Mouse (Mus musculus) midbrain, embryonic 13.5 days (tissue): ENCODE results near the gene Mcee. TPM values are rescaled to one million over a fixed set of nuclear protein-coding genes. Genes with fewer than 3 reads are reported as not detected.
A peak's percentile ranks its signal among the peaks of the same experiment; 100 is the strongest.

Experiments used
- ATAC-seq: fragments of 200-750 bp; cut with Nextera tagmentation; 2 replicates; pipeline ENCODE4 v1.8.0; 2017; ENCODE audit warnings: mild to moderate bottlenecking, moderate TSS enrichment, moderate library complexity
- H3K27ac ChIP-seq: fragments of 300-500 bp; sonication (generic); 2 replicates; pipeline ENCODE4 v1.5.1; 2015; ENCODE audit warnings: inconsistent platforms, mild to moderate bottlenecking, moderate library complexity
- H3K27me3 ChIP-seq: fragments of 300-500 bp; sonication (generic); 2 replicates; pipeline ENCODE4 v1.6.1; 2015; ENCODE audit warnings: mild to moderate bottlenecking, inconsistent platforms
- H3K36me3 ChIP-seq: fragments of 300-500 bp; sonication (generic); 2 replicates; pipeline ENCODE4 v1.6.1; 2015; ENCODE audit warnings: mild to moderate bottlenecking, inconsistent platforms
- H3K4me1 ChIP-seq: fragments of 300-500 bp; sonication (generic); replicated peaks from 2 replicates; pipeline ENCODE4 v1.6.1; 2015; ENCODE audit warnings: inconsistent platforms
- H3K4me2 ChIP-seq: fragments of 300-500 bp; sonication (generic); replicated peaks from 2 replicates; pipeline ENCODE4 v1.6.1; 2015; ENCODE audit warnings: moderate library complexity, mild to moderate bottlenecking, inconsistent platforms
- H3K4me3 ChIP-seq: fragments of 300-500 bp; sonication (generic); replicated peaks from 2 replicates; pipeline ENCODE4 v1.5.1; 2015; ENCODE audit warnings: mild to moderate bottlenecking, inconsistent platforms
- H3K9ac ChIP-seq: fragments of 300-500 bp; sonication (generic); replicated peaks from 2 replicates; pipeline ENCODE4 v1.6.1; 2015; ENCODE audit warnings: mild to moderate bottlenecking, inconsistent platforms
- H3K9me3 ChIP-seq: fragments of 300-500 bp; sonication (generic); 2 replicates; pipeline ENCODE4 v1.6.1; 2016; ENCODE audit warnings: mild to moderate bottlenecking, inconsistent platforms
- WGBS: fragments of 180-500 bp; shearing (Covaris S2); methylation state at CpG from one replicate; pipeline ENCODE4 v1.1.7; 2015; 5-methylcytosine and 5-hydroxymethylcytosine counted together
- polyA plus RNA-seq: library from polyadenylated mRNA; unstranded; fragments of >200 nt; fragmentation: Nextera tagmentation; extraction: Ambion mirVana; gene quantifications from 2 replicates; pipeline ENCODE4 v1.2.1, GENCODE M21; 2015

The Mcee gene
- polyA plus RNA-seq = 34.3 and 36.1 TPM in 2 replicates

DNA sequence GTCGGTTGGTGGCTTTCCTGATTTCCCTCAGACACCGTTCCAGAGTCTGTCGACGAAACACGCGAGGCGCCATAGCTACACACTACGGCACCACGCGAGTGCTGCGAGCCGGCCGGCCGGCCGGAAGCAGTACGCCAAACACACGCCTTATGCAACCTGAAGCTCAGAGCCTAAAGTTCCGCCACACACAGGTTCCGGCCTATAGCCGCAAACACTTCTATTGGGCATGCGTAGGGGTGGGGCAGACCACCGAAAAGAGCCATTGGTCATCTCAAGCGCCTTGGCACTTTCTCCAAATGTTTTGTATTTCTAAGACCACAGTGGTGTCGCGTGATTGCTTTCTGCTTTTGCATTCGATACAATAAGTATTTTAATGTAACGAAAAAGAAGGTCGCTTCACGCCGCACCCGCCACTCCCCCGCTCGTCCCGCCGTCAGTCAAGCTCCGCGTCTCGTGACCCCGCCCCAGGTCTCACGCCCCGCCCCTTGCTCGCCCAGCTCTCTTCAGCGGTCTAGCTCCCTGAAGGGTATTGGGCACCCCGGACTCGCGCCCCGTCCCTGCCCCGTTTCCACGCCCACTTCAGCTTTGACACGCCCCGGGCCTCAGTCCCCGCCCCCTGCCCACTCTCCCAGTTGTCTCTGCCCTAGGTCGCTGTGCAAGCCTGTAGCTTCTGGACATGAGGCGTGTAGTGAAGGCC, at the start of gene Mcee, which contains the start of gene Mphosph10:
Gene Mcee, plus strand, starts transcription at position 486 of the 697 bp plus-strand sequence.
Gene Mphosph10, minus strand, starts transcription at position 147 of the 697 bp plus-strand sequence.
- H3K27me3 ChIP-seq = no peaks in the 10 kb centered on the region
- H3K9ac ChIP-seq = peak within 1 kb of the TSS; percentile 73
- peak within 1 kb of the TSS; percentile 96 for H3K4me2 ChIP-seq
- H3K36me3 ChIP-seq = peaks cover 16% of the 10 kb centered on the region
- ATAC-seq = peak; percentile 98
- peak within 1 kb of the TSS; percentile 75 for H3K4me3 ChIP-seq
- H3K9me3 ChIP-seq = no peaks in the 10 kb centered on the region
- under 1% methylated on average over 54 of the region's 54 CpGs for WGBS
- peak within 1 kb of the TSS; percentile 45; the same call in 1 of the 2 replicates for H3K27ac ChIP-seq
- peaks cover 21% of the 10 kb centered on the region for H3K4me1 ChIP-seq

DNA sequence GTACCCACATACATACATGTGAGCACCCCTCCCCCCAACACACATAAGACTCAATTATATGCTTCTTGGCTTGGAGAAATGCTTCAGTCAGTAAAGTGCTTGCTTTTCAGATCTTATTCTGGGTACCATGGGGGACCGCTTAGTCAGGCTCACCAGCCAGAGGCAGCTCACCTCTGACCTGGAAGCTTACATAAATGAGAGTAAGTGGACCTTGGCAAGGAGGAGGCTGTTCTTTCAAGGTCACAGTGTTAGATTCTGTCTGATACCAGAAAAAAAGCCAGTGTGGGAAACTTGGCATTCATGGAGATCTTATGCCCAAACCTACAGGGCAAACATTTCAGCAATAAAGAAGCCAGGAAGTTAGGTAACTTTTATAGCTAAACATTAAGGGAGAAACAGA, 44.6 kb upstream of the Mcee start:
- WGBS = 94% methylated on average over 1 of the region's 1 CpGs
- H3K9me3 ChIP-seq = no peaks in the 10 kb centered on the region
- peaks cover 7% of the 10 kb centered on the region for H3K4me1 ChIP-seq
- no peak overlapping the region for H3K4me3 ChIP-seq
- no peaks in the 10 kb centered on the region for H3K27me3 ChIP-seq
- H3K27ac ChIP-seq = no peak overlapping the region
- no peak overlapping the region for H3K4me2 ChIP-seq
- H3K9ac ChIP-seq = no peak overlapping the region
- peaks cover 44% of the 10 kb centered on the region for H3K36me3 ChIP-seq
- no peak for ATAC-seq

DNA sequence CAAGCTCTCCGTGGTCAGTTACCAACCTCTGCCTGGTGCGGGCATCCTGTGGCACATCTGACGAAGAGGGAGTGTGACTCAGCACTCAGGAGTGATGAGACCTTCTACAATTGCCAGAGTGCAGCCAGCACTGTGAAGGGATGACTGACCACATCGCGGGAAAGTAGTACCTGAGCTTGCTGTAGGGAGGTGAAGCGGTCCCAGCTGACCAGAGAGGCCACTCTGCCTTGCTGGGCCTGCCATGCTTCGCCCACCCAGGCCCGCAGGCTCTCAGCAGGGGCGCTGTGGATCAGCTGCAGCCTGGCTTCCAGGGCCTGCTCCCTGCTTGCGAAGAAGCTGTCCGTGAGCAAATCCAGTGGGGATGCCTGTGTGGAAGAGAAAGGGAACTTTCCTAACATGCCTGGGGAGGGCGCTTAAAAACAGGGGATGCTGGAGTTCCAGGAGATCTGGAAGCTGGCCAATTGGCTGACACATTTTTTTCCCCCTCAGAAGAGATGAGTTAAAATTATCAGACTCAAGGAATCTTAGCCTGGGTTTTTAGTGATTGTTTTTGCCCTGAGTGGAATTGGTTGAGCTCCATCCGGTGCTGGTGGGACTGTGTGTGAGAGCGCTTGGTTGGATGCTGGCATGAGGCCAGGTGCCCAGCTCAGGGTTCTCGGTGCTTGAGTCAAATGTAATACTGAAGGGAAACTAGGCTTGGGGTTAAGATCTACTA, 43.1 kb upstream of the Mcee start:
- Histone ChIP-seq H3K36me3 (peaks cover 57% of the 10 kb centered on the region), H3K4me2 (no peak overlapping the region), H3K4me1 (peaks cover 10% of the 10 kb centered on the region), H3K9ac (no peak overlapping the region), H3K27ac (no peak overlapping the region), H3K9me3 (no peaks in the 10 kb centered on the region), H3K4me3 (no peak overlapping the region), H3K27me3 (no peaks in the 10 kb centered on the region)
- 0 out of 2 replicates have a peak, but pooled peaks have one; percentile 32 for ATAC-seq
- 86% methylated on average over 15 of the region's 15 CpGs for WGBS

DNA sequence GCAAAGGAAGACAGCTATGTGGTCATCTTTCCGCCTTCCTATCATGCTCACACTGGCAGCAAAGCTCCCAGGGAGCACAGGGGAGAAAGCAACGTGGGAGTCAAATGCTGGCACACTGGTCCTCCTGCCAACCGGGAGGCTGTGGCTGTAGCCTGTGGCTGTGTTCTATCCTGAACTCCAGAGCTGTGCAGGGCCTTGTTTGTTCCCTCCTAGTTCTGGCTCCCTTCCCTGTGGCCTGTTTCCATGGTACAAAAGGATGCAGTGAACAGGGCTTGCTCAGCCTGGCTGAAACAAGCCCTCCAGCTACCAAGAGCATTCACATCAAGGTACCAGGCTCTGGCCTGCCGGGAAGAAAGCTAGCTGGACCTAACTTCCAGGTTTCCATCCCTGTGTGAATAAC, 41.3 kb upstream of the Mcee start:
- Histone ChIP-seq H3K4me2 (no peak overlapping the region), H3K27me3 (no peaks in the 10 kb centered on the region), H3K9ac (no peak overlapping the region), H3K4me1 (peaks cover 12% of the 10 kb centered on the region), H3K27ac (peak overlapping the region; percentile 56; the same call in 1 of the 2 replicates), H3K9me3 (no peaks in the 10 kb centered on the region), H3K4me3 (no peak overlapping the region), H3K36me3 (peaks cover 54% of the 10 kb centered on the region)
- WGBS = 67% methylated on average over 4 of the region's 4 CpGs
- peak; percentile 28; the same call in 1 of the 2 replicates for ATAC-seq

DNA sequence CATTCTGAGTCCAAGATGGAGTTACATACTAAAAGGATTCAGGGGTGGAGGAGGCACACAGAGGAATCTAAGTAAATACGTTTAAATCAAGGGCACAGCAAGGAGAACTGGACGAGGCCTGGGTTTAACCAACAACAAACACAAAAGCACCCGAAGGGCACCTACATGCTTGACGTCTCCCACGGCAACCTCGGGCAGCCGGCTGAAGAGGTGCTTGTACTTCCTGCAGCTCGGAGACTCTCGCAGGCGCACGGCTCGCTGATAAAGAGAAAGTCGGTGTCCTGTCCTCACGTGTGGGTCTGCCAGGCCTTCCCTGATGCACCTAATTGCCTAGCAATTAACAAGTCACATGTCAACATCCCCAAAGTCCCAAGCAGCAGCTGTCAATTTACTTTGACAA, 38.2 kb upstream of the Mcee start:
- Histone ChIP-seq H3K27ac (no peak overlapping the region), H3K4me2 (no peak overlapping the region), H3K36me3 (peaks cover 55% of the 10 kb centered on the region), H3K4me1 (peaks cover 12% of the 10 kb centered on the region), H3K9me3 (no peaks in the 10 kb centered on the region), H3K9ac (no peak overlapping the region), H3K27me3 (no peaks in the 10 kb centered on the region), H3K4me3 (no peak overlapping the region)
- no peak for ATAC-seq
- WGBS = 19% methylated on average over 14 of the region's 14 CpGs

DNA sequence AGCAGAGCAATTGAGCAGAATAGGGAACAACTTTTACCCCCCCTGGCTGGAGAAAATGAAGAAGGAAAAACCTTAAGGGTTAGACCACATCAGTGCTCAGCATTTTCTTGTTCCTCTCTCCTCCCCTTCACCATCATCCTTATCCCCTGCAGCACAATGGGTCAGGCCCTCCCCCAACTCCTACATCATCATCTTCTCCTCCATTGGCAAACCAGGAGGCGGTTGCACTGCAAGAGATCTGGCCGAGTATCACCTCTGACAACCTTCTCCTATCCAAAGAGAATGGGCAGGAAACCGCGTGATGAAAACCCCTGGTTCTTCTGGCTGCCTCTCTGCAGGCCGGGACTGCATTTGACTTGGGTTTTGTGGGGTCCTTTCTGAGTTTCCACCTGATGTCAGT, 35.7 kb upstream of the Mcee start:
- Histone ChIP-seq H3K4me1 (peaks cover 6% of the 10 kb centered on the region), H3K27me3 (no peaks in the 10 kb centered on the region), H3K9me3 (no peaks in the 10 kb centered on the region), H3K9ac (no peak overlapping the region), H3K36me3 (peaks cover 63% of the 10 kb centered on the region), H3K27ac (no peak overlapping the region), H3K4me3 (no peak overlapping the region), H3K4me2 (no peak overlapping the region)
- 93% methylated on average over 5 of the region's 5 CpGs for WGBS
- no peak for ATAC-seq

DNA sequence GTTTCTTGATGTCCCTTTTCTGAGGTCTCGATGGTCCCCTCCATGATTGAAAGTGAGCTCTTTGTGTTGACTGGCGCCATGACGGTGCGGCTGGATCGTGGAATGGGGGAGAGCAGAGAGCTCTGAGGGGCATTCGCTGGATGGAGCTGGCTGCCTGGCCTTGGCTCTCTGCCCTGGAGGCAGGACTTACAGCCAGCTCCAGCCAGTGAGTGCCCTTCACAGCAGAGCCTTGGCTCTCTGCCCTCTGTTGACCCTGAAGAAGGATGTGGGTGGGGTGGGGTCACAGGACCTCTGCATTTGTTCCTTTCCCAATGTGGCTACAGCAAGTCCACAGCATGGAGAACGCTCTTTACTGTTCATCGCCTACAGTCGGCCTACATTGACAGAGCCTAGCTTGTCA, 35.0 kb upstream of the Mcee start:
- 93% methylated on average over 9 of the region's 9 CpGs for WGBS
- peaks cover 6% of the 10 kb centered on the region for H3K4me1 ChIP-seq
- no peaks in the 10 kb centered on the region for H3K27me3 ChIP-seq
- no peak overlapping the region for H3K4me3 ChIP-seq
- no peak overlapping the region for H3K27ac ChIP-seq
- H3K9ac ChIP-seq = no peak overlapping the region
- no peaks in the 10 kb centered on the region for H3K9me3 ChIP-seq
- no peak overlapping the region for H3K4me2 ChIP-seq
- H3K36me3 ChIP-seq = peaks cover 68% of the 10 kb centered on the region
- no peak for ATAC-seq

DNA sequence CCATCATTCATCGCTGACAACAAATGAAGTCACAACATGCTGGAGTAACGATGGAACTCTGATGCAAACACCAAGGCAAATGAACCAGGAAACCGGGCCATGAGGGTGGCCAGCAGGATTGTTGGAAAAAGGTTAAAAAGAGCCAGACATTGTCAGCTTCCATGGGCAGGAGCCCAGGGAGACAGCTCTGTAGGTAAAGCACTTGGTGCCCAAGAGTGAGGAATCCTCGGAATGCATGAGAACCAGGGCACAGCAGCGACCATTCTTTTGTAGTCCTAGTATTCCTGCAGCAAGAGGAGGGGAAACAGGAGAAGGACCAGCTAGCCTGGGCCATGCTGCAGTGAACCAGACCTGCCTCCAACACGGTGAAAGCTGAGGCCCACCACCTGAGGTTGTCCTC, 33.7 kb upstream of the Mcee start:
- Histone ChIP-seq H3K4me3 (no peak overlapping the region), H3K27me3 (no peaks in the 10 kb centered on the region), H3K4me1 (peaks cover 6% of the 10 kb centered on the region), H3K4me2 (no peak overlapping the region), H3K9me3 (no peaks in the 10 kb centered on the region), H3K9ac (no peak overlapping the region), H3K36me3 (peaks cover 68% of the 10 kb centered on the region), H3K27ac (no peak overlapping the region)
- no peak for ATAC-seq
- WGBS = 85% methylated on average over 6 of the region's 6 CpGs

DNA sequence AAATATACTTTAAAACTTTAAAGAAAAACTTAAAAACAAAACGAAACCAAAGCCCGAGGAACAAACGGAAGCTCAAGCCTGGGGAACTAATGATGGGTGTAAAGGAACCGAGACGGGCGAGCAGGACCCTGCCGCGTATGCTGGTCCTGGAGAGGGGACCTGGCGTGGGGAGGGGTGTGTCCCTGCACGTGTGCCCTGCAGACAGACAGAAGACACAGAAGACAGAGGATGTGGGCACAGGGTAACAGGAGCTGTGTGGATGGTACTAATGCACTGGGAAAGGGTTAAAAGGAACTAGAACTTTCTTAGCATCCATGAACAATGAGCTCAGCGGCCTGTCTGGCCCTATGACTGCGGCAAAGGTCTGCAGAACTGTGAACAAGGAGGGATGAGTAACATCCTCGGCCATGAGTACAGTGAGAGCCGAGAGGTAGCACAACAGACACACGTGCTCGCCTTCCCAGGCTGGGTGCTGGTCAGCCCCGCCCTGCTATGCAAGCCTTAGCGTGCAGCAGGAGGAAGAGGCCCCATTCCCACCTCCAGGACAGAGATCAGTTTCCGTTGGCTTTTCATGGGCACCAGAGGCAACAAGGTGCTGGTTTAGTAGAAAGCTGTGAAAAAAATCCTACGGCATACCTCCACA, 32.3 kb upstream of the Mcee start:
- H3K36me3 ChIP-seq = peaks cover 76% of the 10 kb centered on the region
- H3K27ac ChIP-seq = no peak overlapping the region

DNA sequence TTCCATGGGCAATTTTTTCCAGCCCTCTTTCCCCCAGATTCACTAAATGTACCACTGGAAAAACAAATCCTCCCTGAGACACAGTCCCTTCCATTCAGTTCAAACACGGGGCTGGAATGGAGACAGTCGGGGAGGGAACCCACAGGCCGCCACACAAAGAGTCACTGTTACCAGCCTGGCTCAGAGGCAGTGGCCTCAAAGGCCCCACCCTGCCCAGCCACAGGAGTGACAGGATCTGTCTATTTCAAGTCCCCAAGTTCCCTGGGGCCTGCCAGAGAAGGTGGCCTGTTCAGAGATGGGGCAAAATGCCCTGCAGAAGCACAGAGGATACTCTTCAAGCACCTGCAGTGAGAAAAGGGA, 31.8 kb upstream of the Mcee start:
- H3K9me3 ChIP-seq = no peaks in the 10 kb centered on the region
- 60% methylated on average over 3 of the region's 3 CpGs for WGBS
- ATAC-seq = no peak
- no peak overlapping the region for H3K4me3 ChIP-seq
- H3K4me1 ChIP-seq = no peaks in the 10 kb centered on the region
- no peaks in the 10 kb centered on the region for H3K27me3 ChIP-seq
- H3K9ac ChIP-seq = no peak overlapping the region
- no peak overlapping the region for H3K27ac ChIP-seq
- peaks cover 76% of the 10 kb centered on the region for H3K36me3 ChIP-seq
- H3K4me2 ChIP-seq = no peak overlapping the region

More for the DNA sequence above, 32.3 kb upstream of the Mcee start:
- no peak for ATAC-seq
- no peaks in the 10 kb centered on the region for H3K4me1 ChIP-seq
- 89% methylated on average over 20 of the region's 20 CpGs for WGBS
- no peak overlapping the region for H3K4me3 ChIP-seq
- no peaks in the 10 kb centered on the region for H3K27me3 ChIP-seq
- H3K4me2 ChIP-seq = no peak overlapping the region
- no peak overlapping the region for H3K9ac ChIP-seq
- no peaks in the 10 kb centered on the region for H3K9me3 ChIP-seq

DNA sequence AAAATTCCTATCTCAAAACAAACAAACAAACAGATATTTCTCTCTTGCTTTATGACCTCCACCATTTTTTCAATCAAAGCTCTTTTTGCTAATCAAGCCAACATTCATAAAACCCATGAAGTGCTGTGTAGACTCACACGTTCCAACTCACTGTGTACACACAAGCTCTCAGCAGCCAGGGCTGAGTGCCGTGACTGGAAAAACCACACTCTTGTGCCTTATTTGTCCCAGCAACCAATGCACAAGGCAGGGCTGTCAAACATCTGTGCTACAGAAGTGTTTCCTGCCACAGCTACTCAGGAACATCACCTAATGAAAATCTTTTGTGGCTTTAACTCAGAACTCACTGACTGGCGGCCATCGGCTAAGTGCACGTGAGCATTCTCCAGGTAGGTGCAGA, 26.5 kb upstream of the Mcee start:
- H3K36me3 ChIP-seq = peaks cover 66% of the 10 kb centered on the region
- 93% methylated on average over 5 of the region's 5 CpGs for WGBS
- no peak for ATAC-seq
- H3K9me3 ChIP-seq = no peaks in the 10 kb centered on the region
- H3K4me1 ChIP-seq = no peaks in the 10 kb centered on the region
- H3K27me3 ChIP-seq = no peaks in the 10 kb centered on the region
- H3K27ac ChIP-seq = no peak overlapping the region
- no peak overlapping the region for H3K4me2 ChIP-seq
- H3K4me3 ChIP-seq = no peak overlapping the region
- H3K9ac ChIP-seq = no peak overlapping the region

DNA sequence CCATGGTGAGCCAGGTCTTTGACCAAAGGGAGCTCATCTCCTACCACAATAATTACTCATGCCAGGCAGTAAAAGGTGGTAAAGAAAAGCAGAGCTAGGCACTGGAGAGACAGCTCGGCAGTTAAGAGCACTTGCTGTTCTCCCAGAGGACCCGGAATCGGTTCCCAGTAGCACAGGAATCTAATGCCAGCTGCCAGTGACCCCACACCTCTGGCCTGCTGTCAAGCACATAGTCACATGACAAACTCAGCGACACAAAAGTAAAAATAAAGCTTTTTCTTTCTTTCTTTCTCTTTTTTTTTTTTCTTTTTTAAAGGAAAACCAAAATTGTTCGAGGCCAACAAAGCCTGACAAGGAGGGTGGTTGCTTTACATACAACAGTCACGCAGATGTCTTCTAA, 22.6 kb upstream of the Mcee start:
- Histone ChIP-seq H3K27ac (no peak overlapping the region), H3K36me3 (peaks cover 30% of the 10 kb centered on the region), H3K4me3 (no peak overlapping the region), H3K4me2 (no peak overlapping the region), H3K27me3 (no peaks in the 10 kb centered on the region), H3K9ac (no peak overlapping the region), H3K9me3 (no peaks in the 10 kb centered on the region), H3K4me1 (peaks cover 15% of the 10 kb centered on the region)
- no peak for ATAC-seq
- WGBS = 88% methylated on average over 6 of the region's 6 CpGs
